Mouse (Mus musculus): ENCODE data around the gene Abhd5.

The Abhd5 gene

GRCm38 (mm10) chr9:122347882-122348281 lies 3.5 kb upstream of the Abhd5 start:
- no peak for DNase-seq (ENCODE audit: low spot score)

- no peak for DNase-seq (ENCODE audit: low spot score)
Measured at GRCm38 (mm10) chr9:122349286-122349685, 2.1 kb upstream of the Abhd5 start.

- no peak for DNase-seq (ENCODE audit: low spot score)
Measured at GRCm38 (mm10) chr9:122350396-122351130, 845 bp upstream of the Abhd5 start.

DNA sequence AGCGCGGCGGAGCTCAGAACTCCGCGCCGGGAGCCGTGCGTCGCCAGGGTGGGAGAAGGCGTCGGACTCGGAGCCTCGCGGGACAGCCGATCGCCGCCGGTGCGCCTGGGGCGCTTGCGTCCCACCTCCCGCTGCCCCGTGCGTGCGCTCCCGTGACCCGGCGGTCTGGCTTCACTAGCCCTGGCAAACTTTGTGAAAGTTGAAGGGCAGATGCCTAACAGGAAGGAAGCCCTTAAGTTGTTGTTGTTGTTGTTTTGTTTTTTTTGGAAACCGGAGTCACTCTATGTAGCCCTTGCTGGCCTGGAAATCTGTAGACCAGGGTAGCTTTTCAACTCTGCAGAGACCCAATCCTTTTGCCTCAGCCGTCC lies 601 bp downstream of the Abhd5 start:
- DNase-seq (ENCODE audit: low spot score), result no peak

DNA sequence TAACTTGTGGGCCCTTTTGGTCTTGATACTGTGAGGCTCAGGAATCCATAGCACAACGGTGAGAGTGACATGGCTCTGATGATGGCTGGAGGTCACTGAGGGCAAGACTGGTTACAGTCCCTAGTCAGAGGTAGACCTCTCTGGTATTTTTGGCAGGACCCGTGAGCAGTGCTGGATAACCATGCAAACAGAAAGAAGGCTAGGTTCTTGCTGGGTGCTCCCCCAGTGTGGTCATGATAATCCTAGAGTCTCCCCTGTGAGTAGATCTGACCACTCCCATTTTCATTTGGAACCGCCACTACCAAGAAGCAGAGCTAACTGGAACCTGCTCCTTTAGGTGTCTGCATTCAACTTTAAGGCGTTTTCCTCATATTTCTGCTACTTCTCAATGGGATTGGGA lies 1.5 kb downstream of the Abhd5 start:
- no peak for DNase-seq (ENCODE audit: low spot score)

DNA sequence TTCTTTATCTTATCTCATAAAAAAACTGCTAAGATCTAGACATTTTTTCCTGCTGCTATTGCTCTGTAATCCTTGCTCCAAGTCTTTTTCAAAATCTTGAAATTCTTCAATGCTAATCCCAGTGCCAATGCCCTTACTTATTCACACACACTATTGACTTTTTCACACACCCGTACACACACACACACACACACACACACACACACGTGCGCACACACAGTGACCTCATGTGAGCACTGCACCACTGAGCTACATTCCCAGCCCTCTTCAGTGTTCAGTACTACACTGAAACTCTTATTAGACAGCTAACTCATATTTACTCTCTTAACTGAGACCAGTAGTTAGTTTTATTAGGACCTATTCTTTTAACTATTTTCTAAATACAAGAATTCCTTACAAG lies 2.8 kb downstream of the Abhd5 start:
- DNase-seq (ENCODE audit: low spot score), result no peak

GRCm38 (mm10) chr9:122357073-122357472 lies 5.7 kb downstream of the Abhd5 start:
- DNase-seq (ENCODE audit: low spot score), result no peak

- DNase-seq (ENCODE audit: low spot score), result no peak
Measured at GRCm38 (mm10) chr9:122357626-122358025, 6.2 kb downstream of the Abhd5 start.

- no peak for DNase-seq (ENCODE audit: low spot score)
Measured at GRCm38 (mm10) chr9:122364171-122364570, 12.8 kb downstream of the Abhd5 start.

GRCm38 (mm10) chr9:122370292-122370794 lies 18.9 kb downstream of the Abhd5 start:
- no peak for DNase-seq (ENCODE audit: low spot score)

- peak; percentile 53 for DNase-seq (ENCODE audit: low spot score)
Measured at GRCm38 (mm10) chr9:122372506-122372905, 21.1 kb downstream of the Abhd5 start.

- no peak for DNase-seq (ENCODE audit: low spot score)
Measured at GRCm38 (mm10) chr9:122372991-122373390, 21.6 kb downstream of the Abhd5 start.

GRCm38 (mm10) chr9:122378986-122379385 lies 27.6 kb downstream of the Abhd5 start:
- DNase-seq (ENCODE audit: low spot score), result no peak

GRCm38 (mm10) chr9:122380959-122381358 lies 29.6 kb downstream of the Abhd5 start:
- no peak for DNase-seq (ENCODE audit: low spot score)

DNA sequence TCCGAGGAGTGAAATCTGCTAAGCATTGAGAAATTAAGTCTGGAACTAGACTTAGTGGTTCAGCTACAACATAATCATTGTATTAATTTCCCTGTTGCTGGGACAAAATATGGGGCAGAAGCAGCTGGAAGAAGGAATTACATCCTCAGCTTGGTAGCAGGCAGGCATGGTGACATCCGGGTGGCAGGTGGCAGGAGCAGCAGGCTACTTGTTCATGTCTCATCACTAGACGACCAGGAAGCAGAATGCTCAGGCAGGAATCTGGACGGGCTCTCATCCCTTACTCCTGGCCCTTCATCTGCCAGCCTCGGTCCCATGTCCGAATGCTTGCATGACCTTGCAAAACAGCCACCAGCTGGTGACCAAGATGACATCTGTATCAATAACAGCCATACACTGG lies 30.6 kb downstream of the Abhd5 start:
- DNase-seq (ENCODE audit: low spot score), result no peak

- DNase-seq (ENCODE audit: low spot score), result no peak
Measured at GRCm38 (mm10) chr9:122386015-122386414, 34.6 kb downstream of the Abhd5 start.

GRCm38 (mm10) chr9:122389287-122389920 lies 38.0 kb downstream of the Abhd5 start:
- no peak for DNase-seq (ENCODE audit: low spot score)

GRCm38 (mm10) chr9:122395816-122396215 lies 44.4 kb downstream of the Abhd5 start:
- no peak for DNase-seq (ENCODE audit: low spot score)

GRCm38 (mm10) chr9:122397156-122397555 lies 45.7 kb downstream of the Abhd5 start:
- no peak for DNase-seq (ENCODE audit: low spot score)

GRCm38 (mm10) chr9:122398746-122399145 lies 47.3 kb downstream of the Abhd5 start:
- no peak for DNase-seq (ENCODE audit: low spot score)

GRCm38 (mm10) chr9:122401239-122401638 lies 49.8 kb downstream of the Abhd5 start:
- DNase-seq (ENCODE audit: low spot score), result no peak

DNA sequence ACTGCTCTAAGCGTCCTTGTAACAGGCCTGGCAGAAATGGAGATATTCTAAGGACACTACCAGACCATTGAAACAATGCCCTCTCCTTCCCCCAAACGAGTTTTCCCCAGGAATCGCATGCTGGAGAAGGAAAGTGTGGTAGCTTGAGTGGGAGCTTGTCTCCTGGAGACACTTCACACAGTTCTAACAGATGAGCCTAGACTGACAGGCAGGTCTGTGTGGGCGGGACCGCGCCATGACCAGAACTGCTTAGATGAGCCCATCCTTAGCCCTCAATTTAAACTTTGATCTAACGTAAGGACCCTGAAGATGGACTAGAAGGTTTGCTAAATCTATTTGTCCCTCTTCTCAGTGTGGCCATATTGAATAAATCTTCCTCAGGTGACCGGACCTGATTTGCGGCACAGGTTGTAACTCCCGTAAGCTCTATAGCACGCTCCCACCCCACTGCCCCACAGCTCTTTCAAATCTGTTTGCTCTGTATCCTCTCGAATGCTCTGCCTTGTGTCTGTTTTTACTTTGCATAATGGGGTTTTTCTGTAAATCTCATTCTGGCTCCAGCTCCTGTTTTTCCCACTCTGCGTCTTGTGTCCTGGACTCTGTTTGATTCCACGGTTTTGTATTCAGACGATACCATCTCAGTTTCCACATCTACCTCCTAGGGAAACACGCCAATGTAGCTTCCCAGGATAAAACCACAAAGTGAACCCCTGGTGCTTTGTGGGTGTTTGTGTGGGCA lies 59.2 kb downstream of the Abhd5 start:
- DNase-seq (ENCODE audit: low spot score), result no peak

DNA sequence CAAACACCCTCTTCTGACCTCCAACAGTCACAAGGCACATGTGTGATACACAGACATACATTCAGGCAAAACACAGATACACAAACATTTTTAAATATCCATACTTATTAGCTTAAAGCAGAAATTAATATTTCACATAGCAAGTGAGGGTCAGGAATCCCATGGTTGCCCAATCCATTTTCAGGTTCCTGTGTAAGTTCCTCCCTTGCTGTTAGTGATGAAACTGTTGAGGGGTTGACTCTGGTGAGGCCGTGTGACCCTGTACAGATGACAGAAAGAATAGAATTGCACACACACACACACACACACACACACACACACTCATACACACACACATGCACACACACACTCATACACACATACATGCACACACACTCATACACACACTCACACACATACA lies 63.2 kb downstream of the Abhd5 start:
- no peak for DNase-seq (ENCODE audit: low spot score)
